Mouse (Mus musculus) c-Kit-negative CD71-positive TER-119-positive erythroid progenitor cells, embryonic 14.5 days (primary cell): ENCODE measurements around the gene Slit3.

Source experiments
- DNase-seq: peaks from one replicate; pipeline ENCODE4 v3.0.0-alpha.2; 2013; ENCODE audit warnings: low read depth, low spot score

Slit3 gene

DNA sequence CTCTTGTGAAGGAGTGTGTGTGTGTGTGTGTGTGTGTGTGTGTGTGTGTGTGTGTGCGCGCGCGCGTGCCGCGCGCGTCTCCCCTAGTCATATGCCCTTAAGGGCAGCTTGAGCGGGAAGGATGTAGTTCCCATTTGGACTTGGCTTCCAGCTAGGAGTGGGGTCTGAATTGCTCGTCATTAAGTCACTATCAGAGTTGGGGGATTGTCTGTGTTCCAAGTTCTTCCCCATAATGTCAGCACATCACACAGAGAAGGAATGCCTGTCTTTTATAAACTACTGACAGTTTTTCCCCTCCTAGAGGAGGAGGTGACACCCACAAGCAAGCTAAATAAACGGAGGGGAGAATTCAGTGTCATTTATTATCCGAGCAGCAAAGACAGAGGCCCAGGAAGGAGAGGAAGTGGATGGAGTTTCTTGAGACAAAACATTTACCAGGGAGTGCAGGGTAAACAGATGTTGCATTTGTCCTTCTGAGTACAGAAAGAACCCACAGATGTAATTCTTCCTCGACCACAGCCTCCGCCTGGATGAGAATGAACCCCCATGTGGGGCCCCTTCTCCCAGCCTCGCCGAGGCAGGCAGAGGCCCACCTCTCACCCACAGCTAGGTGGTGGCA, 3.6 kb downstream of the Slit3 start:
- DNase-seq, result no peak

DNA sequence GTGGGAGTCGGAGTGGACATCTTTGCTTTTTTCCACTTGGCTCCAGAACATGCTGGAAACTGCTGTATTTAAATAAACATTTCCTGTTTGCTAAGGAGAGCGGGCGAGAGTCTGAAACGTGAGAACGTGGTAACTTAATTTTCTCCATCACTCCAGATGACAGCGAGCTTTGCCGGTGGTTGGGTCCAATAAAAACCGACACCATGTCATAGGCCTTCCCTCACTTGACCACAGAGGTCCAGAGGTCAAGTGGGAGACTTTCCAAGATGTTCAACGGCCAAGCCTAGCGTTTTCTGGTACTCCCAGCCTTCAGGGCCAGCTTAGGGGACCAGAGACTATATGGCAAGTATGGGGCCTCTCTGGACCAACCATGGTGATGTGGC, 4.1 kb downstream of the Slit3 start:
- DNase-seq, result no peak

DNA sequence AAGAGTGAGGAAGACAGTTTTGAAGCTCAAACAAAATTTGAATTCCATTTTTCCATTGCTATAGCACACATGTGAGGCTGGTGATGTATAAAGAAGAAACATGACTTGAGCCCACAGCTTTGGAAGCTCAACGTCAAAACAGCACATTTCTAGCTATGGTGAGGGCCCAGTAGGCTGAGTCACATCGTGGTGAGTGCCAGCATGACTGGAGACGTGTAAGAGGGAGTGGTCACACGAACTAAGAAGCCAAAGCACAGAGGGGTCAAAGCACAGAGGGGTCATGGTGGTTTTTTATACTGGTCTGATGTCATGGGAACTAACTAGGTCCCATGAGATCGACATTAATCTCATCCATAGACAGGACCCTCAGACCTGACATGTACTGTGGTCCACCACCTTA, 10.7 kb downstream of the Slit3 start:
- DNase-seq, result no peak

DNA sequence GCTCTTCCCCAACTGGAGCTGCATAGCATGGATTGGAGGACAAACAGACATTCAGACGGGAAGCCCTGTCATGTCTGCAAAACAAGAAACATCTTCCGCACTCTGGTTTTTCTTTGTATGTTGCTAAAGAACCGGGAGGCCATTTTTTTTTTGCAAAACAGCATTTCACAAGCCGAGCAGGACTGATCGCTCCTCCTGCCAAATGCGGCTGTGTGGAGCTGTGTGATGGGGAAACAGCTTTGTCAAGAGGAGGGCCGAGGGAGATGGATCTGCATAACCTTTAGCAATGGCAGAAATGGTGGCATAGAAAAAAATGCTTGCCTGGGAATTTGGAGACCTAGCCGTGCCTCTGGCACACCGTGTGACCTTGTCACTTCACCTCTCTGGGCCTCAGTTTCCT, 15.6 kb downstream of the Slit3 start:
- DNase-seq, result no peak

DNA sequence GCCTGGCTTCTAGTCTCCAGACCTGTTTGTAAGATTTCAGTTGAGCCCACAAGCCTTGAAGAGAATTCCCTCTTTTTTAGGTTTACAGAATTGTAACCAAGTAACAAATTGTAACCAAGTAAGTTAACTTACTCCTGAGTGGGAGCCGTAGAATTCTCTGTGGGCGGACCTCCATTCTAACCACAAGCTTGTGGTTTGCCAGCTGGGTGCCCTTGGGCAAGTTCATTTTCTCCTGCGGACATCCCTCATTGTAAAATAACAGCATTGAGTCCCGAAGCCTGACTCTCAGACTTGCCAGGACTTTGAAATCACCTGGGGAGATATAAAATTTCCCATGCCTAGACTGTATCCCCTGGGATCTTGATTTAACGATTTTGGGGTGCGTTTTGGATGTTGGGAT, 19.1 kb downstream of the Slit3 start:
- no peak for DNase-seq

DNA sequence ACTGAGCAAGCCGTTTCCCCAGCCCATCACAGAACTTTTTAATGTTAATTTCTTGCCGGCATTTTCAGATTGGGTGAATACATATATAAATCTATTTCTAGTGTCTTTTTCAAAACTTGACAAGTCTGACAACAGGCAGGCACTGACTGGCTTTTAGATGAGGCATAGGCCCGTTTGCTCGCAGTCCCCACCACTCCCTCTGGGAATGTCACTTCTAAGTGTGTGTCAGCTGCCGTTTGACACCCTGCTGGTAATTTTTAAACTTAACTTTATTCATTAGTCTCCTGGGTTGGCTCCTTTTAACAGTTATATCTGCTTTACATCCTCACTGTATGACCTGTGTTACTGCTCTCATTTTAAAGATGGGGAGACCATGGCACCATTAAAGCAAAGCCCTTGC, 21.2 kb downstream of the Slit3 start:
- no peak for DNase-seq

DNA sequence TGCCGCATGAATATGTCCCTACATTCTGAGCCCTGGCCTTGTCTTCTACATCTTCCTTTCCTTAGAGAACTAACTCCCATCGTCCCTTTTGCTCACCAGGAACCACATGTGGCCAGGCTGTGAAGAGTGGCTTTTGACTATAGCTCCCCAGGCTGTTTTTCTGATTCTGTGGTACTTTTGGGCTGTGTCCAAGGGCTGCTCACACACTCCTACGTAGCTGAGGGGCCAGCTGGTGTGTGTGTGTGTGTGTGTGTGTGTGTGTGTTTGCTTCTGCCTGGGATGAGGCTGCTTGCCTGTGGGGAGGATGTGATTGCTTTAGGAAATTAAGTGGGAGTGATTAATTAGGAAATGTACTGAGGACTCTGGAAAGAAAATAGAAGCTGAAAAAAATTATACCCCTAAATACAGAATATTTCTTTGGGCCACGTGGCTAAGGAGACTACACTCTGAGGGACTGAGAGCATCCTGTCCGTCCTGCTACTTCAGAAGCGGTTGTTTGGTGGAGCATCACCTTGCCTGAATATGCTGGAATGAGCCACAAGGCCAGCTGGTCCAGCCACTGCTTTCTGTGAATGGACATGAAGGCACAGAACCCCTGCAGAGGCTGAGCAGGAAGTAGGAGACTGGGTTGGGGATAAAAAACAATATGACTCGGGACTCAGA, 21.8 kb downstream of the Slit3 start:
- no peak for DNase-seq

DNA sequence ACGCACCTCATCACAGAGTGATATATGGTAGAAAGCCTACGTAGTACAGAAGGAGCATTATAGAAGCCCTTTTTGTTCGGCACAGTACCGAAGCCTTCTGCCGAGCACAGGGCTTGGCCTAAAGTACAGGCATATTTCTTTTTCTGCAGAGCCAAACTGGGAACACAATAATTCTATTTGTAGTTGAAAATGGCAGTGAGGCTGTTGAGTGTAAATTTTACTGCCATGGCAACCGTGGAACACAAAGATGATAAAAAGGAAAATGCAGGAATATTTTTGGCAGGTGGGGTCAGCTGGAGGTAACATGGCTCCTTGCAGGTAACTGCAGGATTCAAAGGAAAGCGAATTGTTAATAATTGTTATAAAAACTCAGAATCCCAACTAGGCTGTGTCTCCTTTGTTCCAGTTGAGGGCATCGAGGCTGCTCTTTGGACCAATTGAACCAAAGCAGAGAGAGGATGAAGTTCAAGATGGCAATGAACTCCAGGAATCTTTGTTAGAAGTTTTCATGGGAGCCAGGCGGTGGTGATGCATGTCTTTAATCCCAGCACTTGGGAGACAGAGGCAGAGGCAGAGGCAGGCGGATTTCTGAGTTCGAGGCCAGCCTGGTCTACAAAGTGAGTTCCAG, 26.9 kb downstream of the Slit3 start:
- no peak for DNase-seq

DNA sequence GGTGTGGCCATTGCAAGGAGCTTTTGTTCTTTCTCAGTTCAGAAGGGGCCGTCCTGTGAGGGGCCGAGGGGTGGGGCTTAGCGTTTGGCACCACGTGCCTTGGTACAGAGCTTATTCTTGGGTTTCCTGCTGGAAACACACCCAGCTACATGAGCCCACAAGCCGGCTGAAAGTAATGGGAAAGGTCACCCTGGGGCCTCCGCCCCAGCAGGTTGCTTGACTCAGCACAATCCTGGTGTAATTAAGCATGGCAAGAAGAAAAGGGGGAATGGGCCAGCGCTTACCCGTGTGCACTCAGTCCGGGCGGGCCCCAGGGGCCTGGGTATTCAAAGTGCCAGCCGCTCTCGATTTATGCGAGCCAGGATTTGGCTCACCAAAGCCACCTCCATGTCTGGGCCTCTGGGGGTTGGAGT, 30.5 kb downstream of the Slit3 start:
- no peak for DNase-seq

DNA sequence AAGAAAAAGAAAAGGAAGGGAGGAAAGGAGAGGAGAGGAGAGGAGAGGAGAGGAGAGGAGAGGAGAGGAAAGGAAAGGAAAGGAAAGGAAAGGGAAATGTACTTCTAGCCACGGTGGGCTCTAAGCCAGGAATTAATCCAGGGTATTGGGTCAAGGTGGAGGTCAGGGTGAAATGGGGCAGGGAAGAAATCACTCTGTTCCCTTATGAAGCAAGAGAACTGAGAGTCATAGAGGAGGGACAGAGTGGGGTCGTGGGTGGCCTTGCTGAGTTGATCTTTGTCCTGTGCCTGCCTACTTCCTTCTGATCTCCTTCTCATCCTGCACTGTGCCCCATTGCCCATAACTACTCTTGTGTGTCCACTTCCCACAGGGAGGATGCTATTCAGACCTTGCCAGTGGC, 31.9 kb downstream of the Slit3 start:
- DNase-seq, result no peak

DNA sequence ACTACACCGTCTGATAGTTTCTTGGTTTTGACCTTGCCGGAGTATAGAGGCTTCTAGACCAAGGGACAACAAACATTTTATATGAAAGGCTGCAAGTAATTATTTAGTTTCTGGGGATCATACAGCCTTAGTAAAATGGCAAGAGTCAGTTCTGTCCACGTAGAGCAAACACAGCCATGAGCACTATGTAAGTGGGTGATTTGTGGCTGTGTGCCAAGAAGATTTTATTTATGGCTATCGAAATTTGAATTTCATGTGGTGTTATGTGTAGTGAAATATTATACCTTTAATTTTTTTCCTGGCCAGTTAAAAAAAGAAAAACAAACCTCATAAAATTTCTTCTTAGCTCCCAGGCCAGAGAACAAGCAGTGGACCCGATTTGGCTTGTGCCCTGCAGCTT, 33.4 kb downstream of the Slit3 start:
- no peak for DNase-seq

DNA sequence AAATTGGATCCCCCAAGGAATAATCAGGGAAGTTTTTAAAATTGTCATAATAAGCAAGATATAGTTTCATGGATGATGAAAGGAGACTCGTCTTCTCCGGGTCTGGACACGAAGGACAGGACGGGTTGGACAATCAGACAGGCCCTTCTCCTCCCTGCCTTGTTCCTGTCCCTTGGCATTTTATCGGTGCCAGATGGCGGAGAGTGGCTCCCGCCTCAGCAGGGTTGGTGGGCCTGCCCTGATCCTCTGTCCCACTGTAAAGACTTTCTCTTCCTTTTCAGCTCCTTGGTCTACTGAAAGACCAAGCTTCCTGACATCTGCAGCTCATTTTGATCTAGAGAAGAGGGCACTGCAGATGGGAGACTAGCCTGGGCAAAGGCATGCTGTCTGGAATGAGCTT, 34.3 kb downstream of the Slit3 start:
- DNase-seq, result no peak

DNA sequence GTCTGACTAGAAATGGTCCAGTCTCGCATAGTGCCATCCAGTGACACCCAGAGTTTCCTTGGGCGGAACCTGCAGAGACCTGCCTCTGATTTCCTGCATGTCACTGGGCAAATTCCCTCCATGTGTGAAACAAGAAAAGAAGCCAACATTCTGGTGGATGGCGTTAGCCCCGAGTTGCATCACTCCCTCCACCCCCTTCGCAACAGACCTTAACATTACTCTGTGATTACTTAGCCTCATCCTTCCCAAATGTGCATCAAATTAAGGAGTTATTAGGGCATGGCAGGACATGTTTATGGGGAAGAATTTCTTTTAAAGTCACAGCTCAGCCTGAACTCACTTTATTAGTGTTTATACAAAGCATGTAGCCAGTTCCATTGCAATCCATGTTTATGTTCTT, 35.7 kb downstream of the Slit3 start:
- no peak for DNase-seq

DNA sequence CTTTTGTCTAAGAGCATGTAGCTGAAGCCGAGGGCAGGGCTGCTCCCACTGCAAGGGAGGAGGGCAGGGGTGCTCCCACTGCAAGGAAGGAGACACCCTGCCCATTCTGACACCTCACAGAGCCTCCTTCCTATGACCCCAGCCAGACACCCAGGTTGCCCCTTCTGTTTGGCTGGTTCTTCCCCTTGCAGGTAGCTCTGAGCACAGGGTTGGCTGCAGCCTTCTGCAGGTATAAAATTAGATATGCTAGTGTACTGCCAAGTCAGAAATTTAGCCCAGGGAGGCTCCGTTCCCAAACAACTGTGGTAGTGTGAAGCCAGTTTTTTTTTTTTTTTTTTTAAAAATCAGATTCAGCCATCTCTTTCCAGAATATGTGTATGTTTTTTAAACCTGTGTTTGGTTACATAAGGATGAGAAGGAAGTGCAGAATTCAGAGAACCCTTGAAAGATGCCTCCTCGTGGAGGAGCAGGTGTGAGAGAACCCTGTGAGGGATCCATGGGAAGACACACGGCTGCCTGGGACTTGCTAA, 39.7 kb downstream of the Slit3 start:
- DNase-seq, result no peak

DNA sequence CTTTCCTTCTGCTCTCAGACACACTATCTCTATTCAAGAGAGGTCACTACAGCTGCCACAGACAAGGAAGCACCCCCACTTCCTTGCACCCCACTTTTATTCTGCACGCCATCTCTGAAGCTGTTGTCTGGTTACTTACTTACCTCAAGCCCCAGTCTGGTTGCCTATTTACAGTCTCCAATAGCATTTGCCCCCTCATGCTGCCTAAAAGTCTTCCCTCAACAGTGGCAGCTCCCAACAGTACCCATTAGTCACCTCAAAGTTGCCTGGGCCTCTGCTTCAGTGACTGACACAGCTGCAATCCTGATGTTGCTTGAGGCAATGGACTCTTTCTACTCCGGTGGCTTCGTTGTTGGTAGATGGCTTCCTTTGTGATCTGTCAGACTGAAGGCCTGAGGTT, 42.4 kb downstream of the Slit3 start:
- no peak for DNase-seq

DNA sequence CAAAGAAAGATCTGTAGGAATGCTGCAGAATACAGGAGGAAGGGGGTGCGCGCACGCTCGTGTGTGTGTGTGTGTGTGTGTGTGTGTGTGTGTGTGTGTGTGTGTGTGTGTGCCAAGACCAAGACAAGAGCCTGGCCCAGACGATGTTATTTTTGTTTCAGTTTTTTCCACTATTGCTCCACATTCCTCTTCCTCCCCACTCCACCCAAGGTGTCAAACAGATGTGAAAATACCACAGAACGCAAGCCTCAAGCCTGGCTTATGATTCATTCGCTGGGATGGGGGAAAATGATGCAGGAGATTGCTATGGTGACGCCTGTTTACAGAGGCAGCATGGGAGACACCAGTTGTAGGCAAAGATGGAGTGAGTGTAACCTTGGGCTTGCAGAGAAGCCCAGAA, 46.2 kb downstream of the Slit3 start:
- no peak for DNase-seq

DNA sequence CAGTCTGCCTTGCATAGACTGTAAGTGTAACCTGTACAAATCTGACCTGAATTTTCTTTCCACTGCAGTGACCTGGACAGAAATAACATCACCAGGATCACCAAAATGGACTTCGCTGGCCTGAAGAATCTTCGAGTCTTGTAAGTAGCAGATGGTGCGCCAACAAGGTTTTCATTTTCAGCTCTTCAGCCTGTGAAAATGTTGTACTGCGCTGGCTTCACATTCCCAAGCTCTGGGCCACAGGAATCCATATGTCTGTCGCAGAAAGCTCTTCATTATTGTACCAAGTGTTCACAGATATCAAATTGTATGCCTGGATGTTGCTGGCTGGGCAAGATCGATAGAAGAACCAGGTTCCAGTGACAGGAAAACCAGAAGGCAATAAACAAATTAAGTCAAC, 50.5 kb downstream of the Slit3 start:
- no peak for DNase-seq

DNA sequence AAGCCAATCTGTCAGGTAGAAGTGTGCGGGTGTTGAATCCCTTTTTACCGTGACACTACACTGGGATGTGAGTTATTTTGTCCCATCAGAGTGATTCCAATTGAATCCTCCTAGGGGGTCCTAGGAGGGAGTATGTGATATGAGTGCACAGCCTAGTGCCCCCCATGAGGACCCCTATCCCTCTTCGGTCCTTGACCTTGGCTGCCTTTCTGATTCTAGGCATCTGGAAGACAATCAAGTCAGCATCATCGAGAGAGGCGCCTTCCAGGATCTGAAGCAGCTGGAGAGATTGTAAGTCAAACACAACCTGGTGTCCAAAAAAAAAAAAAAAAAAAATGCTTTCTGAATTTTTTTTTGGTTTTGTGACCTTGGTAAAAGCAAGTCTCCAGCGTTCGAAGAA, 56.5 kb downstream of the Slit3 start:
- no peak for DNase-seq

DNA sequence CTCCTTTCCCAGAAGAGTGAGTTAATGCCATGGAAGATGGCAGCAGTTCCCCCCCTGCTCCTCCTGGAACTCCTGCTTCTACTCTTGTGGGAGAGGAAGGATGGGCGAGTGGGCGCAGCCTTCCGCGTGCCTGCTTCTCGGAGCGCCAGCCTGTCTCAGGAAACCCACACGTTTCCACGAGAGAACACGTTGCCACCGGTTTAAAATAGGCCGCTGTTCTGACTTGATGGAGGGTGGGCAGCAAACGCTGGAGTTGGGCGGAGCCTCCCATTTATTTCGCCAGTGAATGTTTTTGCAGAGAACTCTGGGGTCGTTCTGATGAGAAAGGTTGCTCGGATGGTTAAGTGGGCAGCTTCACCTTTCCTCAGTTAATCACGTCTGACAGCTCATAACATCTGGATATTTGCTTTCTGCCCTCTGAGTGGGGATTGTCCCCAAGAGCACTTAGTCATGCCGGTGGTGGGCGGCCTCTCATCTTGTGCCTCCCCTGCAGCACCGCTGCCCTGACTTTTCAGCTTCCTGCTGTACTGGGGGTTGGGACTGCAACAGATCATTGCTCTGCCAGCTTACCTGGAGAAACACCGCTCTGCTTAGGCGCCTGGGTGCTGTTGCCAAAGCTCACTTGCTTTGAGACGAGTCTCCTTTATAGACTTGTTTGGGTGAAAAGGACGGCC, 57.3 kb downstream of the Slit3 start:
- no peak for DNase-seq

DNA sequence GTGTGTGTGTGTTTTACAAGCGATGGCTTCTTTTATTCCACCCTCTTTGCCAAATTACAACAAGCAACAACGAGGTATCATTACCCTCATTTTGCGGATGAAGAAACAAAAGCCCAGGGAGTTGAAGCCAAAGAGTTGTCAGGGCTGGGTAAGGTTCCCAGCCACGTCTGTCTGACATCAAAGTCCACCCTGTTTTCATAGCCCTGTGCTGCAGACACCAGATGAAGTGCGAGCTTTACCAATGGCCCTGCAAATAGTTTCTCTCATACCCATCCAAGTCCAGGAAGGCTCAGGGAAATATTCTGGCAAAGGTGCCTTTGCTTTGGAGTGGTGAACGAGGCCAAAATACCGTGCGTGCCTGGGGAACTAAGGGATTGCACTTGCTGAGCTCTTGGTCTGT, 58.3 kb downstream of the Slit3 start:
- DNase-seq, result no peak

DNA sequence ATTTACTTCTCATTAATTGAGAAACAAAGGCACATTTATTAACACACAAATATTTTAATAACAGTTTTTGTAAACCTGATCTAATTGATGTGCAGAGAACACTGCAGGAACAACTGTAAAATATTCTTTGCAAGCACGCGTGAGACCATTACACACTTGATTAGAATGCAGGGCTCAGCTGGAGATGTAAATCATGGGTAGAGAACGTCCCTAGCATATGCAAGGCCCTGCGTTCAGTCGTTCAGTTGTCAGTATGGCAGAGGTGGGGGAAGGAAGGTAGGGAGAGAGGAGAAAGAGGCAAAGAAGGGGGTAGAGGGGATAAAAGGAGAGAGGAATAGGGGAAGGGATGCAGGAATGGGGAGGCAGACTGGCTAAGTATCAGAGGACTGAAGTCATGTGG, 61.9 kb downstream of the Slit3 start:
- no peak for DNase-seq

DNA sequence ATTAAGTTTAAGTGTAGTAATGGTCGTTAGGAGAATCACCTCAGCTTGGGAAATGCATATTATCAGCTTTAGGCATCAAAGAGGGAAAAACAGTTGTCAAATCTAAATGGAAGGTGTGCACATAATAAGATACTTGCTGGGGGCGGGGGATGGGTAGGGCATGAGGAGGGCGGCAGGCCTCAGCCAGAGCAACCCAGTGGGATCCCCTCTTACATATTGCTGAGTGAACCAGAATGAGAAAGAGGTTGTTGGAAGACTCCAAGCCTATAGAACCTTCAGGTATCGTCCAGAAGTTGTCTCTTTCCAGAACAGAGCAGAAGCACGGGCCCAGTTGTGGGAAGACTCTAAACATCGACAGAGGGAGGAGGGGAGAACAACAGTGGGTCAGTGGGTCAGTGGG, 73.8 kb downstream of the Slit3 start:
- DNase-seq, result no peak

DNA sequence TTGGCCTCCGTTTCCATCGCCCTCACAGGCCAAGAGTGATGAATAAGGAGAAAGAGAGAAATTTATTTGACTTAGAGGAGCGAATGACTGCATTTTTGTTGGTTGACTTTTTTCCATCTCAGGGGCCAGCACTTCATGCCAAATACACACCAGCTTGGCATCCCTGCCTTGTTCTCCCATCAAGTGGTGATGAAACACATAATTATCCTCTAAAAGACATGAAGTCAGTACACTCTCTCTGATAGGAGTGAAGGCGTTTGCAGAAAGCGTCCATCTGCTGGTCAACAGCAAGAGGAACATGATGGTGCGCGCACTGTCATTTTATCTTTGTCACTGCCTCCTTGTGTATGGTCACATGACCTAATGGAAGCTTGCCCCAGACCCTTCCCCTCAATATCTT, 75.8 kb downstream of the Slit3 start:
- DNase-seq, result no peak
